Mouse (Mus musculus) forebrain, embryonic 11.5 days (tissue): ENCODE results near the gene Mpped2. TPM values are rescaled to one million over a fixed set of nuclear protein-coding genes. Genes with fewer than 3 reads are reported as not detected.
A peak's percentile ranks its signal among the peaks of the same experiment; 100 is the strongest.

Source experiments
- ATAC-seq: fragments of 200-750 bp; cut with Nextera tagmentation; replicated peaks from 2 replicates; pipeline ENCODE4 v1.8.0; 2017; ENCODE audit warnings: moderate TSS enrichment; ENCODE audit not compliant: low FRiP score
- DNase-seq: peaks from one replicate; pipeline ENCODE4 v3.0.0-alpha.2; 2017; ENCODE audit warnings: low spot score
- H3K27ac ChIP-seq: fragments of 300-500 bp; sonication (generic); 2 replicates; pipeline ENCODE4 v1.5.1; 2014; ENCODE audit warnings: low read depth, low read length
- H3K27me3 ChIP-seq: fragments of 300-500 bp; sonication (generic); 2 replicates; pipeline ENCODE4 v1.6.1; 2014; ENCODE audit warnings: mild to moderate bottlenecking, low read length, mixed read lengths; ENCODE audit not compliant: control insufficient read depth, insufficient read depth
- H3K36me3 ChIP-seq: fragments of 300-500 bp; sonication (generic); 2 replicates; pipeline ENCODE4 v1.6.1; 2014; ENCODE audit warnings: mild to moderate bottlenecking, low read length, moderate library complexity, mixed read lengths; ENCODE audit not compliant: control insufficient read depth, insufficient read depth
- H3K4me1 ChIP-seq: fragments of 300-500 bp; sonication (generic); replicated peaks from 2 replicates; pipeline ENCODE4 v1.6.1; 2014; ENCODE audit warnings: low read length, mixed read lengths; ENCODE audit not compliant: control insufficient read depth, insufficient read depth
- H3K4me2 ChIP-seq: fragments of 300-500 bp; sonication (generic); 2 replicates; pipeline ENCODE4 v1.6.1; 2014; ENCODE audit warnings: low read depth, mild to moderate bottlenecking, low read length, moderate library complexity, mixed read lengths; ENCODE audit not compliant: severe bottlenecking
- H3K4me3 ChIP-seq: fragments of 300-500 bp; sonication (generic); 2 replicates; pipeline ENCODE4 v1.5.1; 2014; ENCODE audit warnings: low read depth, low read length
- H3K9ac ChIP-seq: fragments of 300-500 bp; sonication (generic); 2 replicates; pipeline ENCODE4 v1.6.1; 2014; ENCODE audit warnings: low read length
- H3K9me3 ChIP-seq: fragments of 300-500 bp; sonication (generic); 2 replicates; pipeline ENCODE4 v1.6.1; 2016; ENCODE audit warnings: low read length, mixed read lengths; ENCODE audit not compliant: control insufficient read depth
- WGBS: fragments of 180-500 bp; shearing (Covaris S2); extraction: QIAGEN DNeasy Blood & Tissue Kit; methylation state at CpG from one replicate; pipeline ENCODE4 v1.1.7; 2014; 5-methylcytosine and 5-hydroxymethylcytosine counted together
- polyA plus RNA-seq: library from polyadenylated mRNA; unstranded; fragments of >200 nt; fragmentation: Nextera tagmentation; extraction: Ambion mirVana; gene quantifications from 2 replicates; pipeline ENCODE4 v1.2.1, GENCODE M21; 2014

Mpped2 gene
- polyA plus RNA-seq, 1 experiment from 2014 or later = 102 TPM

DNA sequence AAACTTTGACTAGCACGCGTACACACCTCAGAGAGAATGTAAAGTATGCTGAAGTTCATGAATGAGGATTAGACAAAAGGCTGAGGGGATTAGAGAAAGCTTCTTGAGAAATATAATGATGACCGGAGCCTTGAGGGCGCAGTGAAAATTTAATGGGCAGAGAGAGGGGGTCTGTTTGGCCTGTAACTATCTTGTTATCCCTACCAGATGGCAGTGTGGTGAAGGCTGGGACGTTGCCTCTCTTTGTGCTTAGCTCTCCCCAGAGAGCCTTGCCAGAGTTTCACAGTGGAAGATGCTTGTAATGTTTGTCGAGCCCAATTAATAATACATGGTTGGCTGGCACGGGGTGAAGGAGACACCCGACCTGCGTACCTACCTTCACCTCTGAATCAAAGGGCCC, 156.3 kb downstream of the Mpped2 start:
- Histone ChIP-seq H3K27me3 (no peaks in the 10 kb centered on the region), H3K36me3 (no peaks in the 10 kb centered on the region), H3K4me3 (no peak overlapping the region), H3K4me2 (no peak overlapping the region), H3K9me3 (no peaks in the 10 kb centered on the region), H3K9ac (no peak overlapping the region), H3K4me1 (peaks cover 12% of the 10 kb centered on the region), H3K27ac (no peak overlapping the region)
- DNase-seq (peak; percentile 66), ATAC-seq (peak; percentile 80)
- WGBS = 33% methylated on average over 9 of the region's 9 CpGs

DNA sequence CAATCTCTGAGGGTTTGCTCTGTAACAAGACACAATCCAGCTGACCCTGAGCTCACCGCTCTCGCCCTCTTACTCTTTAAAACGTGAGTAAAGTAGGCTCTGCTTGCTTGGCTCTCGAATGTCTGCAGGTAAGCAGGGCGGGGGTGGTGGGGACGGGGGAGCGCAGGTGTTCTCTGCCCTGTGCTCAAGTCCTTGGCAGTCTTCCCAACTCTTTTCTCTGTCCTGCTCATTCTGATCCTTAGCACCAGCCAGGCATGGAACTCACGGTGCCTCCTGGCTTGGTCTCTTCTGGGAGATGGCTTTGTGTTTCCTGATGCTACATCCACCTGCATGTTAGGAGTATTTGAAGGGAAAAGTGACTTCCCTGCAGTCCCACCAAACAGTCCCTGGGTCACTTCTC, 158.4 kb downstream of the Mpped2 start:
- Histone ChIP-seq H3K9ac (no peak overlapping the region), H3K4me3 (no peak overlapping the region), H3K36me3 (no peaks in the 10 kb centered on the region), H3K9me3 (no peaks in the 10 kb centered on the region), H3K27ac (no peak overlapping the region), H3K27me3 (no peaks in the 10 kb centered on the region), H3K4me2 (no peak overlapping the region), H3K4me1 (peaks cover 30% of the 10 kb centered on the region)
- no peak for ATAC-seq
- WGBS = 86% methylated on average over 8 of the region's 8 CpGs
- DNase-seq = peak; percentile 39

DNA sequence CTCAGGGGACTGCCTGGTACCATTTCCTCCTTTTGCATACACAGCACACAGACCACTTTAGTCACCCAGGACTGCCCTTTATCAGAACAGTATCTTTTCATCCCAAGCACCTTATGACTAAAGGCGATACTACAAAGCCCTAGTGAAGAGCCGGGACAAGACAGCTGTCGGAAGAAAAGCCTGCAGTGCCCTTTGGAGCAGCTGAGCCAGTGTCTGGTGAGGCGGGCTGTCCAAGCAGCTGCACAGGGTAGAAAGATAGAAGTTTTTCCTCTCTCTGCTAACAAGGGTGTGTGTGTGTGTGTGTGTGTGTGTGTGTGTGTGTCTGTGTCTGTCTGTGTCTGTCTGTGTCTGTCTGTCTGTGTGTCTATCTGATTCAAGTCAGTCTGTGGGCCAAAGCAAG, 161.1 kb downstream of the Mpped2 start:
- H3K4me3 ChIP-seq = no peak overlapping the region
- no peaks in the 10 kb centered on the region for H3K36me3 ChIP-seq
- DNase-seq (no peak), ATAC-seq (no peak)
- no peak overlapping the region for H3K27ac ChIP-seq
- H3K27me3 ChIP-seq = no peaks in the 10 kb centered on the region
- H3K4me1 ChIP-seq = peaks cover 35% of the 10 kb centered on the region
- H3K9ac ChIP-seq = no peak overlapping the region
- no peak overlapping the region for H3K4me2 ChIP-seq
- 55% methylated on average over 4 of the region's 4 CpGs for WGBS
- H3K9me3 ChIP-seq = no peaks in the 10 kb centered on the region

DNA sequence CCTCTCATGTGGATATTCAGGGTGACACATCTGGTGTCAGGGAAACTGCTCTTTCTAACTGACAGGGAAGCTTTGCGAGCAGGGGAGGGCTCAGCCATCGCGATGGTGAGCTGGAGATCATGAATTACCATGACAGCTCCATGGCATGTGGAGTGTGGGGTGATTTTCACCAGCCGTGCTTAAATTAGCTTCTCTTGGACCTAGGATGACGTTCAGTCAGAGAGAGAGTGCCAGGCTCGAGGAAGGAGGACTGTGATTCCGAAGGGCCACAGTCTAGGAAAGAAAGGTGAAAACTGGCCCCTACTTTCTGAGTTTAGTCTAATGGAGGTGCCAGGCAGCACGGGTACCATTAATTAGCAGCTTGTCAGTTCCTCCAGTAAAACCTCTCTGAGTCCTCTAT, 161.7 kb downstream of the Mpped2 start:
- DNase-seq (no peak), ATAC-seq (no peak)
- H3K4me2 ChIP-seq = no peak overlapping the region
- no peak overlapping the region for H3K27ac ChIP-seq
- H3K4me3 ChIP-seq = no peak overlapping the region
- no peaks in the 10 kb centered on the region for H3K36me3 ChIP-seq
- H3K9me3 ChIP-seq = no peaks in the 10 kb centered on the region
- 45% methylated on average over 8 of the region's 8 CpGs for WGBS
- no peak overlapping the region for H3K9ac ChIP-seq
- H3K4me1 ChIP-seq = peaks cover 30% of the 10 kb centered on the region
- no peaks in the 10 kb centered on the region for H3K27me3 ChIP-seq

DNA sequence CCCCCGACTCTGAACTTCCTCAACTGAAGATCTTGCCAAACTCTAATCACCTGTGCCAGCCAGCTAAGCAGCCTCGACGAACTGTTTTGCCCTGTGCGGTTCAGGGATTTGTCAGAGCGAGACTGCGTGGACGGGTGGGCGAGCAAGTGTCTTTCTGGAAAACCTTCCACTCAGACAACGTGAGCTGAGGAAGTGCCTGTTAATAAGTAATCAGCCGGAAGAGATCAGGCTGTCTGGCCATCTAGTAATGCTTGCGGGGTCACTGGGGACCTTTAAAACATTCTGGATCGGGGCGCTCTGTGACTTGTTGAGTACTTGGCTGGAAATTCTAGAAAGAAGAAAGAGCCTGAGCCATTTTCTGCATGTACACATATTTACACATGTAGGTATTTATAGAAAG, 162.1 kb downstream of the Mpped2 start:
- H3K27ac ChIP-seq = no peak overlapping the region

DNA sequence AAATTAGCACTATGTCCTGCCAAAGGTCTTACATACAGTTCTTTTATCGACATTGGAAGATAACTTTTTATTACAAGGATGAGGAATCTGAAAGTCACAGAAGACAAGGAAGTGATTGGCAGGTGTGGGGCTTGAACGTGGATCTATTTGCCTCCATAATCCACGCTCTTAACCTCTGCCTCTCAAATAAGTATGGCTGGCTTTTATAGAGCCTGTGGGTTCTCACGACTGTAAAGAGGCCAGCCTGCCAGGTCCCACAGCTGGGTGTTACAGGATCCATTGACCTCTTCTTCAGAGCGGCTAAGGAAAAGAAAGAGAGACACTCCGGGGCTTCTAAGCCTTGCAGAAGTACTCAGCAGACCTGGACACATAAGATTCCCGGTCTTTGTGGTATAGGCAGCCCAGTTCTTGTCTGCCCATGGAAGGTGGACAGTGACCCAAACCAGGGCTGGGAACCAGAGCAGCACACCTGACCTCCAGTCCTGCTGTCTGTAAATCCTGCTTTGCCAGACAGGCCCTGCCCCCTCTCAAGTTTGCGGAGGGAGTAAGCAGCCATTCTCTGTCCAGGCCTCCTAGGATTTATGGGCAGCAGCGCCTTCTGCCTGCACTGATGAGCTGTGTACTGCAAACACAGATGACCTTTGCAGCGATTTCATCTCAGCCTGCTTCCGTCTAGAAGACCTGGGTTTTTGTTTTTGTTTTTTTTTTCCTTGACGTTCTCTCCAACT, 162.7 kb downstream of the Mpped2 start:
- WGBS = 31% methylated on average over 12 of the region's 12 CpGs
- DNase-seq = no peak

More for the DNA sequence above, 162.1 kb downstream of the Mpped2 start:
- Histone ChIP-seq H3K27me3 (no peaks in the 10 kb centered on the region), H3K9me3 (no peaks in the 10 kb centered on the region), H3K9ac (no peak overlapping the region), H3K36me3 (no peaks in the 10 kb centered on the region), H3K4me1 (peaks cover 28% of the 10 kb centered on the region), H3K4me3 (no peak overlapping the region), H3K4me2 (no peak overlapping the region)
- ATAC-seq (no peak), DNase-seq (no peak)
- 56% methylated on average over 13 of the region's 13 CpGs for WGBS

DNA sequence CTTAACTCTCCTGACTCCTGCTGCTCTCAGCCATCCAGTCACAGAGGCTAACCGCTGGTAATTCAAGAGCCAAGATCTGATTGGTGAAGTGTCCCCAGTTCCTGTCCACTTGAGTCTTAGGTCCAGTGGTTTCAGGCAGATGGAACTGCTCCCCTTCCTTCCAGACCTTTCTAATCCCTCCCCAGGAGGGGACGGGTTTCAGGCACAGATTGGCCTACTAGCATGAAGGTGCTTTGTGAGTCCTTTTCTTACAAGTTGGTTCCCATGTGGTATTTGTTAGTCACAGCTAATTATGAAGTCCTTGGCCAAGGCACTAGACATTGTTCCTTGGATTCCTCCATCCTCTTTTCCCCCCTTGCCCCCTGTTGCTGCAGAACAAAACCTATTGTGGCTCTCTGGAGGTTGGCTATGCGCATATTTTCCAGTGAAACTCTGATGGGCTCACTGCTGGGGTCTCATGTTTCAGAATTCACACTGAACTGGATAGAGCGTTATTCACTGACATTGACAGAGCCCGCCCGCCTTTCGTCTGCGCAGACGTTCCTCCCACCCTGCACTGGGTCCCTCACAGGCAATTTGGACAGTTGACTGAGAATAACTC, 163.4 kb downstream of the Mpped2 start:
- H3K4me3 ChIP-seq = no peak overlapping the region
- no peak overlapping the region for H3K9ac ChIP-seq
- ATAC-seq (peak; percentile 64), DNase-seq (no peak)
- no peak overlapping the region for H3K4me2 ChIP-seq
- H3K27me3 ChIP-seq = no peaks in the 10 kb centered on the region
- peaks cover 33% of the 10 kb centered on the region for H3K4me1 ChIP-seq
- WGBS = 15% methylated on average over 9 of the region's 9 CpGs
- peak overlapping the region; percentile 77 for H3K27ac ChIP-seq
- no peaks in the 10 kb centered on the region for H3K9me3 ChIP-seq
- no peaks in the 10 kb centered on the region for H3K36me3 ChIP-seq

More for the DNA sequence above, 162.7 kb downstream of the Mpped2 start:
- Histone ChIP-seq H3K9me3 (no peaks in the 10 kb centered on the region), H3K27me3 (no peaks in the 10 kb centered on the region), H3K9ac (no peak overlapping the region), H3K27ac (peak overlapping the region; percentile 77), H3K4me3 (no peak overlapping the region), H3K4me1 (peaks cover 33% of the 10 kb centered on the region), H3K4me2 (no peak overlapping the region), H3K36me3 (no peaks in the 10 kb centered on the region)
- peak; percentile 47 for ATAC-seq

DNA sequence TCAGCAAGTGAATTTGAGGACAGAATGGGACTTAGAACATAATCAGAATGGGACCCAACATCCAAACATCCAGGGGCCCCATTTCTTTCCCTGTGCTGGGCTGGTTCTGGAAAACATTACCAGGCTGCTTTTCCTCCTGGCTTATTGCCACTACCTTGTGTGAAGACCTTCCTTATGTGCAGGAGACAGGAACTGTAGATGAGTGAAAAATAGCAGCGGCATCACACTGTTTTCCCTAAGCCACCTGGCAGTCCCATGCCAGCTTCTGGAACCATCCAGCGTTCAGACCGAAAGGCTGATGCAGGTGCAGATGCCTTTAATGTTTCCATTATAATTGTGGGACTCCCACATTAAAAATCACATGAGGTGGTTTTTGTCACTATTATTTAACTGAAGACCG, 164.2 kb downstream of the Mpped2 start:
- peak overlapping the region; percentile 53 for H3K27ac ChIP-seq
- H3K36me3 ChIP-seq = no peaks in the 10 kb centered on the region
- DNase-seq = no peak
- H3K27me3 ChIP-seq = no peaks in the 10 kb centered on the region
- H3K9ac ChIP-seq = no peak overlapping the region
- H3K4me3 ChIP-seq = no peak overlapping the region
- peaks cover 33% of the 10 kb centered on the region for H3K4me1 ChIP-seq
- no peak overlapping the region for H3K4me2 ChIP-seq
- WGBS = 92% methylated on average over 4 of the region's 4 CpGs
- no peaks in the 10 kb centered on the region for H3K9me3 ChIP-seq
- ATAC-seq = no peak

DNA sequence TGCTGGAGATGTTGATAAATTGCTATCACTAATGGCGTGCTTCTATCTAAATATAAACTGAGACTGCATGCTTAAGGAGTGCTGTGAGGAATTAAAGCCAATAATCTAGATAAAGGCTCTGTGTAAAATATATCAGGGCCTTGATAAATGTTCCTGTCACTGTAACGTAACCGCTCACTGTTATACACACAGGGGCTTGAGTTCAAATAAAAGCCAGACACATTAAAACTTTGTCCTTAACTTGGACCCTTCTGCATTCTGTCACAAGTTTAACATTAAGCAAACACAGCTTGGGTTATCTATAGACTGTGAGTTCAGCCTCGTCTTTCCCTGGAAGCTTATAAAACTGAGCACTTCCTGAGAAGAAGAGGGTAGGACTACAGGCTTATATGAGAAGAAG, 164.6 kb downstream of the Mpped2 start:
- ATAC-seq (no peak), DNase-seq (no peak)
- WGBS = 83% methylated on average over 4 of the region's 4 CpGs
- Histone ChIP-seq H3K9me3 (no peaks in the 10 kb centered on the region), H3K36me3 (no peaks in the 10 kb centered on the region), H3K27ac (no peak overlapping the region), H3K9ac (no peak overlapping the region), H3K4me2 (no peak overlapping the region), H3K27me3 (no peaks in the 10 kb centered on the region), H3K4me1 (peaks cover 33% of the 10 kb centered on the region), H3K4me3 (no peak overlapping the region)
